Mouse (Mus musculus) layer of hippocampus, adult 11-12 months (tissue): Measurements from ENCODE around the gene Hnrnph3.

ENCODE experiments used
- DNase-seq: peaks from one replicate; pipeline ENCODE4 v3.0.0; 2022; ENCODE audit warnings: low spot score

The Hnrnph3 gene

GRCm38 (mm10) chr10:63028396-63028795 is 4.4 kb upstream of the Hnrnph3 start:
- DNase-seq, result no peak

- DNase-seq, result no peak
These were observed 3.6 kb upstream of the Hnrnph3 start for GRCm38 (mm10) chr10:63027376-63028161.

- DNase-seq, result peak; percentile 32
These were observed 2.8 kb upstream of the Hnrnph3 start for GRCm38 (mm10) chr10:63026795-63027160.

- no peak for DNase-seq
These were observed 2.3 kb upstream of the Hnrnph3 start for GRCm38 (mm10) chr10:63026156-63026794.

GRCm38 (mm10) chr10:63025491-63026011 is 1.5 kb upstream of the Hnrnph3 start:
- DNase-seq, result no peak

- DNase-seq, result no peak
These were observed 999 bp upstream of the Hnrnph3 start for GRCm38 (mm10) chr10:63025016-63025415.

GRCm38 (mm10) chr10:63024580-63024910 is 528 bp upstream of the Hnrnph3 start:
- peak; percentile 70 for DNase-seq

GRCm38 (mm10) chr10:63023121-63023748 is 782 bp downstream of the Hnrnph3 start:
- DNase-seq, result peak; percentile 66

- no peak for DNase-seq
These were observed 1.4 kb downstream of the Hnrnph3 start for GRCm38 (mm10) chr10:63022541-63023120.

- no peak for DNase-seq
These were observed 2.3 kb downstream of the Hnrnph3 start for GRCm38 (mm10) chr10:63021702-63022101.

- no peak for DNase-seq
These were observed 4.7 kb downstream of the Hnrnph3 start for GRCm38 (mm10) chr10:63019304-63019703.

- DNase-seq, result no peak
These were observed 9.8 kb downstream of the Hnrnph3 start for GRCm38 (mm10) chr10:63014168-63014567.

GRCm38 (mm10) chr10:63013476-63013875 is 10.5 kb downstream of the Hnrnph3 start:
- DNase-seq, result no peak

- no peak for DNase-seq
These were observed 12.5 kb downstream of the Hnrnph3 start for GRCm38 (mm10) chr10:63011556-63011955.

GRCm38 (mm10) chr10:63010268-63010667 is 13.7 kb downstream of the Hnrnph3 start:
- DNase-seq, result no peak

- DNase-seq, result no peak
These were observed 15.8 kb downstream of the Hnrnph3 start for GRCm38 (mm10) chr10:63008193-63008592.

- peak; percentile 56 for DNase-seq
These were observed 19.5 kb downstream of the Hnrnph3 start for GRCm38 (mm10) chr10:63004556-63004955.

- DNase-seq, result no peak
These were observed 20.8 kb downstream of the Hnrnph3 start for GRCm38 (mm10) chr10:63003252-63003651.

- DNase-seq, result no peak
These were observed 23.4 kb downstream of the Hnrnph3 start for GRCm38 (mm10) chr10:63000584-63000983.

GRCm38 (mm10) chr10:62993991-62994390 is 30.0 kb downstream of the Hnrnph3 start:
- DNase-seq, result no peak

- DNase-seq, result no peak
These were observed 33.4 kb downstream of the Hnrnph3 start for GRCm38 (mm10) chr10:62990636-62991035.

GRCm38 (mm10) chr10:62987341-62987740 is 36.7 kb downstream of the Hnrnph3 start:
- DNase-seq, result no peak

GRCm38 (mm10) chr10:62984495-62984894 is 39.5 kb downstream of the Hnrnph3 start:
- DNase-seq, result no peak
